Mouse (Mus musculus): ENCODE data around the gene Mki67.

- TF ChIP-seq HCFC1 (IDR thresholded peaks at IDR 0.05; ENCODE audit: borderline replicate concordance, insufficient read depth, low read length) (no peak), CHD2 (IDR thresholded peaks at IDR 0.05; ENCODE audit: low read depth, low read length) (no peak)
Observed at GRCm38 (mm10) chr7:135747072-135747471, 30.9 kb upstream of the Mki67 start.
